Mouse (Mus musculus) liver, adult (tissue): Measurements from ENCODE around the gene Nfkbiz.

Source experiments
- GATA4 ChIP-seq: IDR thresholded peaks from 2 replicates; pipeline ENCODE4 v1.6.1; 2014; ENCODE audit warnings: mild to moderate bottlenecking, low read length; ENCODE audit not compliant: insufficient replicate concordance

Nfkbiz gene

GRCm38 (mm10) chr16:55841506-55841905, 2.8 kb upstream of the Nfkbiz start:
- peak; percentile 65; the same call in 1 of the 2 replicates for TF ChIP-seq GATA4

GRCm38 (mm10) chr16:55838129-55838509, 580 bp downstream of the Nfkbiz start:
- no peak for TF ChIP-seq GATA4

GRCm38 (mm10) chr16:55837168-55837567, 1.5 kb downstream of the Nfkbiz start:
- no peak for TF ChIP-seq GATA4

GRCm38 (mm10) chr16:55835798-55836197, 2.9 kb downstream of the Nfkbiz start:
- TF ChIP-seq GATA4: no peak

- TF ChIP-seq GATA4: no peak
These were observed 6.1 kb downstream of the Nfkbiz start for GRCm38 (mm10) chr16:55832617-55833016.

- no peak for TF ChIP-seq GATA4
These were observed 6.7 kb downstream of the Nfkbiz start for GRCm38 (mm10) chr16:55832040-55832439.

- no peak for TF ChIP-seq GATA4
These were observed 7.2 kb downstream of the Nfkbiz start for GRCm38 (mm10) chr16:55831451-55831850.

GRCm38 (mm10) chr16:55823398-55824155, 15.1 kb downstream of the Nfkbiz start:
- no peak for TF ChIP-seq GATA4

GRCm38 (mm10) chr16:55822741-55823397, 15.8 kb downstream of the Nfkbiz start:
- no peak for TF ChIP-seq GATA4

- TF ChIP-seq GATA4: peak; percentile 50; the same call in 1 of the 2 replicates
These were observed 16.5 kb downstream of the Nfkbiz start for GRCm38 (mm10) chr16:55821997-55822740.

- TF ChIP-seq GATA4: no peak
These were observed 17.1 kb downstream of the Nfkbiz start for GRCm38 (mm10) chr16:55821571-55821981.

- TF ChIP-seq GATA4: no peak
These were observed 17.7 kb downstream of the Nfkbiz start for GRCm38 (mm10) chr16:55820916-55821570.

- no peak for TF ChIP-seq GATA4
These were observed 18.4 kb downstream of the Nfkbiz start for GRCm38 (mm10) chr16:55820161-55820915.

GRCm38 (mm10) chr16:55819186-55819861, 19.4 kb downstream of the Nfkbiz start:
- no peak; the same call in 1 of the 2 replicates for TF ChIP-seq GATA4
